Mouse (Mus musculus) embryonic facial prominence, embryonic 14.5 days (tissue): ENCODE measurements around the gene Swap70. TPM values are rescaled to one million over a fixed set of nuclear protein-coding genes. Genes with fewer than 3 reads are reported as not detected.
A peak's percentile ranks its signal among the peaks of the same experiment; 100 is the strongest.

Experiments
- ATAC-seq: fragments of 200-750 bp; cut with Nextera tagmentation; 2 replicates; pipeline ENCODE4 v1.8.0; 2017; ENCODE audit warnings: low read depth, moderate number of reproducible peaks, moderate TSS enrichment
- DNase-seq: peaks from one replicate; pipeline ENCODE4 v3.0.0-alpha.2; 2015; ENCODE audit warnings: low spot score
- H3K27ac ChIP-seq: fragments of 300-500 bp; sonication (generic); replicated peaks from 2 replicates; pipeline ENCODE4 v1.5.1; 2014; ENCODE audit warnings: low read depth, mild to moderate bottlenecking, low read length, moderate library complexity
- H3K27me3 ChIP-seq: fragments of 300-500 bp; sonication (generic); replicated peaks from 2 replicates; pipeline ENCODE4 v1.6.1; 2014; ENCODE audit warnings: low read length; ENCODE audit not compliant: control insufficient read depth, insufficient read depth
- H3K36me3 ChIP-seq: fragments of 300-500 bp; sonication (generic); 2 replicates; pipeline ENCODE4 v1.6.1; 2014; ENCODE audit warnings: low read length, mixed read lengths; ENCODE audit not compliant: control insufficient read depth, insufficient read depth
- H3K4me1 ChIP-seq: fragments of 300-500 bp; sonication (generic); 2 replicates; pipeline ENCODE4 v1.6.1; 2014; ENCODE audit warnings: antibody characterized with exemption, low read length; ENCODE audit not compliant: control insufficient read depth, insufficient read depth
- H3K4me2 ChIP-seq: fragments of 300-500 bp; sonication (generic); 2 replicates; pipeline ENCODE4 v1.6.1; 2014; ENCODE audit warnings: low read depth, mild to moderate bottlenecking, low read length, moderate library complexity, mixed read lengths
- H3K4me3 ChIP-seq: fragments of 300-500 bp; sonication (generic); 2 replicates; pipeline ENCODE4 v1.5.1; 2014; ENCODE audit warnings: low read depth, mild to moderate bottlenecking, low read length
- H3K9ac ChIP-seq: fragments of 300-500 bp; sonication (generic); 2 replicates; pipeline ENCODE4 v1.6.1; 2014; ENCODE audit warnings: low read depth, mild to moderate bottlenecking, low read length, moderate library complexity, mixed read lengths
- H3K9me3 ChIP-seq: fragments of 300-500 bp; sonication (generic); 2 replicates; pipeline ENCODE4 v1.6.1; 2016; ENCODE audit warnings: low read length; ENCODE audit not compliant: control insufficient read depth
- WGBS: fragments of 180-500 bp; shearing (Covaris S2); extraction: QIAGEN DNeasy Blood & Tissue Kit; methylation state at CpG from one replicate; pipeline ENCODE4 v1.1.7; 2014; 5-methylcytosine and 5-hydroxymethylcytosine counted together
- polyA plus RNA-seq: library from polyadenylated mRNA; unstranded; fragments of >200 nt; fragmentation: Nextera tagmentation; extraction: Ambion mirVana; gene quantifications from 2 replicates; pipeline ENCODE4 v1.2.1, GENCODE M21; 2014

Gene Swap70
- polyA plus RNA-seq = 29.1 and 29.2 TPM in 2 replicates

DNA sequence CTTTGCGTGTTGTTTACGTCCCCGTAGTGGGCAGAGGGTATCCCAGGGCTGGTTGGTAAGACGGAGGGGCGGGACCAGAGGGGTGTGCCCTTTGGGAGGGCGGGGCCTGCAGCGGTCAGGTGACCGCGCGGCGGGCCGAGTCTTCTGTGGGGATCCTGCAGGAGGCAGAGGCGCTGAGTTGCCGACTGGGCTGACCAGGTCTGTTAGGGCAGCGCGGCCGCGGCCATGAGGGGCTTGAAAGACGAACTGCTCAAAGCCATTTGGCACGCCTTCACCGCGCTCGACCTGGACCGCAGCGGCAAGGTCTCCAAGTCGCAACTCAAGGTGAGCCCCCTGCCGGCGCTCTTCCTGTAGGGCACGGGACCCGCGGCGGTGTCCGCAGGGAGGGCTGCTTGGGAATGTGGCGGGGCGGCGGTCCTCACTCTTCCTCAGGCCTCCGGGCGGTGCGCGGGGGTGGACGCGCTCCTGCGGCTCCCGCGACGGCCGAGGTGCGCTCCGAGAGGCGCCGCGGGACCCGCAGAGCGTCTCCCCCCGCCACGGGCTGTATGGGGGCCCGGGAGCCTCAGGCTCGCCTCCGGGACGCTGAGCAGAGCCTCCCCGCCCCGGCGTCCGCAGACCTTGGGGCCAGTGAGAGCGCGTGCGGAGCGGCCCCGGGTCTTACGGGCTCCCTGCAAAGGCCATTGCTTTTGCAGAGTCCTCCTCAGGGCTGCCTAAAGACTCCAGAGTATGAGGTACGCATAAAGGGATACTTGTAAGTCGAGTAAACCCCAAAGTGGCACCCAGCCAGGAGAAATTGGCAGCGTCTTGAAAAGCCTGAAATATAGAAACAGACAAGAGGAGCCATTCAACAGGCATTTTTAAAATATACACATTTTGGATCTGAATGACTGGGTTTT is at the start of gene Swap70:
Gene Swap70, plus strand, starts transcription at position 126 of the 896 bp plus-strand sequence.
- ATAC-seq (peak; percentile 98), DNase-seq (peak; percentile 96)
- H3K4me3 ChIP-seq = peak within 1 kb of the TSS; percentile 93
- H3K36me3 ChIP-seq = peaks cover 10% of the 10 kb centered on the region
- no peaks in the 10 kb centered on the region for H3K9me3 ChIP-seq
- WGBS = 1% methylated on average over 52 of the region's 73 CpGs
- H3K27ac ChIP-seq = peak within 1 kb of the TSS; percentile 94
- no peaks in the 10 kb centered on the region for H3K27me3 ChIP-seq
- H3K4me2 ChIP-seq = peak within 1 kb of the TSS; percentile 71
- peaks cover 12% of the 10 kb centered on the region for H3K4me1 ChIP-seq
- H3K9ac ChIP-seq = peak within 1 kb of the TSS; percentile 95

DNA sequence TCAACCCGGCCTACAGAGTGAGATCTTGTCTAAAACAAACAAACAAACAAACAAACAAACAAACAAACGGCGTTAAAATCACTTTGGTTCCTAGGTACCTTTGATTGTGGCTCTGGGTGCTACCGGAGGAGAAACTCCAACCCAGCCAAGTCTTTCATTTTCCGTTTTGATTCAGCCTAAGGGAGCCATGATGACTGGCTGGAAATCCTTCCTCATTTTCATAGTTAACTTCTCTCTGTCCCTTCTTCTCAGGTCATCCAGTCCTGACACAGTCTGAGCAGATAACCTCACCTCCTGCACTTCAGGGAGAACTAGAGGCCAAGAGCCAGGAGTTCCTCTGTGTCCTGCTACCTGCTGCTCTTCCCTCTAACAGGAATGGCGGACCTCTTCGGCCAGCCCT is 42.3 kb upstream of the Swap70 start:
- no peaks in the 10 kb centered on the region for H3K4me1 ChIP-seq
- H3K4me2 ChIP-seq = no peak overlapping the region
- H3K27ac ChIP-seq = no peak overlapping the region
- no peaks in the 10 kb centered on the region for H3K36me3 ChIP-seq
- H3K9ac ChIP-seq = no peak overlapping the region
- no peaks in the 10 kb centered on the region for H3K27me3 ChIP-seq
- WGBS = 88% methylated on average over 7 of the region's 7 CpGs
- no peaks in the 10 kb centered on the region for H3K9me3 ChIP-seq
- DNase-seq (no peak), ATAC-seq (no peak)
- no peak overlapping the region for H3K4me3 ChIP-seq

DNA sequence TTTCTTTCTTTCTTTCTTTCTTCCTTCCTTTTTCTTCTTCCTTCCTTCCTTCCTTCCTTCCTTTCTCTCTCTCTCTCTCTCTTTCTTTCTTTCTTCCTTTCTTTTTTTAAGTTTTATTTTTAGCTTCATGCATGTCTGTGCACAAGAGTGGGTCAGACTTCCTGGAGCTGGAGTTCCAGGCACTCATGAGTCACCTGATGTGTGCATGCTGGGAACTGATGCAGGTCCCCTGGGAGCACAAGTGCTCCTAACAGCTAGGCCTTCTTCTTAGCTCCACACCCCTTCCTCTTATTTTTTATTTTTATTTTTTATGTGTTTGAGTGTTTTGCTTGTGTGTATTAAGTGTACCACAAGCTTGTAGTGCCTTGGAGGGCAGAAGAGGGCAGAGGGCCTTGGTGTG is 40.9 kb upstream of the Swap70 start:
- no peak for DNase-seq
- no peaks in the 10 kb centered on the region for H3K4me1 ChIP-seq
- H3K36me3 ChIP-seq = no peaks in the 10 kb centered on the region
- H3K4me2 ChIP-seq = no peak overlapping the region
- no peak overlapping the region for H3K4me3 ChIP-seq
- no peak for ATAC-seq
- no peaks in the 10 kb centered on the region for H3K27me3 ChIP-seq
- H3K9me3 ChIP-seq = no peaks in the 10 kb centered on the region
- no peak overlapping the region for H3K27ac ChIP-seq
- no peak overlapping the region for H3K9ac ChIP-seq

DNA sequence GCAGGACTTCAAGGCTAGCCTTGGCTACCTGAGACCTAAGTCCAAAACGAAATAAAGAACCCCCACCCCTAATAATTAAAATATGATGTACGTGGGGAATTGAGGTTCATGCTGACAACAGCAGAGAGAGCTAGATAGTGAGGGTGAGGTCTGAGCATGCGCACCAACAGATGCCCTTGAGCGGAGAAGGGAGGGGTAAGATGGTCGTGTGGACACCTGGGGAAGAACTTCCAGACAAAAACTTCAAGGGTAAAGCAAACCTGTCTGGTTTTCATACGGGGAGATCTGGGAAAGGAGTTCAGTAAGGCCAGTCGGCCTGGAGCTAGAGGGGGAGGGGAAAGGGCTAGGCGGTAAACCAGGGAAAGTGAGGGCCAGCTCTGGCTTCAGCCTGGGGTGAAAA is 40.1 kb upstream of the Swap70 start:
- WGBS = 57% methylated on average over 8 of the region's 8 CpGs

DNA sequence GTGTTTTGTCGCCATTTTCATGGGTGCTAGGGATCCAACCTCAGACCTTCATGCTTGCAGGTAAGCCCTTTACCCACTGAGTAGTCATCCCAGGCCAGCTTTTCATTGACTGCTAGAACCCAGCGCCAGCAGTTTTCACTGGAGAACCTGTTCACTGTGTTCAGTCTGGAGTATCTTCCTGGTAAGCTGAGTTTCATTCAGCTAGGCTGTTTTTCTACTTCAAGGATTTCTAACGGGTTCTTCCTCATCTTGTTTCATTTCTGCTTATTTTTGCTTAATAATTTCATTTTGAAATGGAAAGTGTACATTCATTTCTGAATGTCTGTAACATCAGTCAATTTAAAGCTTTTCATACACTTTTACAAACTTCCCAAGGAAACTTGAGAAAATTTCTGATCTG is 36.9 kb upstream of the Swap70 start:
- Histone ChIP-seq H3K27ac (no peak overlapping the region), H3K4me1 (no peaks in the 10 kb centered on the region), H3K4me3 (no peak overlapping the region), H3K9ac (no peak overlapping the region), H3K36me3 (no peaks in the 10 kb centered on the region), H3K9me3 (no peaks in the 10 kb centered on the region), H3K4me2 (no peak overlapping the region), H3K27me3 (no peaks in the 10 kb centered on the region)
- WGBS = 83% methylated on average over 3 of the region's 3 CpGs
- no peak for ATAC-seq
- DNase-seq = no peak

More for the DNA sequence above, 40.1 kb upstream of the Swap70 start:
- no peaks in the 10 kb centered on the region for H3K9me3 ChIP-seq
- H3K27ac ChIP-seq = no peak overlapping the region
- H3K4me2 ChIP-seq = no peak overlapping the region
- H3K4me3 ChIP-seq = no peak overlapping the region
- no peaks in the 10 kb centered on the region for H3K36me3 ChIP-seq
- no peaks in the 10 kb centered on the region for H3K4me1 ChIP-seq
- no peaks in the 10 kb centered on the region for H3K27me3 ChIP-seq
- ATAC-seq (no peak), DNase-seq (no peak)
- H3K9ac ChIP-seq = no peak overlapping the region

DNA sequence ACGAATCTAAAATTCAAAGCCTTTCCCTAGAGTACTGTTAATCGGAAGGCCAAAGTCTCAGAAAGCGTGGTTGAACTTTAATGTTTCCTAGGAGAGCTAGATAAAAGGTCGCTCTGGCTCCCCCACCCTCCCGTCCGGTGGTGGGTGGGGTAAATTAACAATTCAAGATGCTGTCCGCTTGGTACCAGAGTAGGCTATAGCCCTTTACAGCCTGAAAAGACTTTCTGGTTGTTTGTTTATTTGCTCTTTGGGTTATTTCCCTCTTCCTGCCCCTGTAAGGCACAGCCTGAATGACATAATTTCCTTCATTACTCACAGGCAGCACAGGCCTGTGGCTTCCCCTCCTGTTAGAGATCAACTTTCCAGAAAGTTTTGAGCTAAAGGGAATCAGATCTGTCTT is 31.6 kb upstream of the Swap70 start:
- DNase-seq (peak; percentile 15), ATAC-seq (no peak)
- Histone ChIP-seq H3K4me1 (no peaks in the 10 kb centered on the region), H3K27me3 (no peaks in the 10 kb centered on the region), H3K9ac (no peak overlapping the region), H3K4me2 (no peak overlapping the region), H3K9me3 (no peaks in the 10 kb centered on the region), H3K27ac (no peak overlapping the region), H3K36me3 (no peaks in the 10 kb centered on the region), H3K4me3 (no peak overlapping the region)
- WGBS = 54% methylated on average over 7 of the region's 7 CpGs

DNA sequence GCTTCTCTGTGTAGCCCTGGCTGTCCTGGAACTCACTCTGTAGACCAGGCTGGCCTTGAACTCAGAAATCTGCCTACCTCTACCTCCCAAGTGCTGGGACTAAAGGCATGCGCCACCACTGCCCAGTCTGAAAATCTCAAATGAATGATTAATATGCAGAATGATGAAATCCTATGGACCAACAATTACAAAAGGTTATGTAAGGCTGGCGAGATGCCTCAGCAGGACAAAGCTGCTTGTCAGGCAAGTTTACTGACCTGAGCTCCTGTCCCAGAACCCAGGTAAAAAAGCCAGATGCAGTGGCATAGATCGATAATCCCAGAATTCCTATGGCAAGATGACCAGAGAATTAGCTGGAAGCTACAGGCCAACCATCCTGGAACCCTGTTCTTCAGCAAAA is 28.3 kb upstream of the Swap70 start:
- Histone ChIP-seq H3K36me3 (no peaks in the 10 kb centered on the region), H3K9me3 (no peaks in the 10 kb centered on the region), H3K27me3 (no peaks in the 10 kb centered on the region), H3K4me3 (no peak overlapping the region), H3K4me1 (no peaks in the 10 kb centered on the region), H3K4me2 (no peak overlapping the region), H3K9ac (no peak overlapping the region), H3K27ac (no peak overlapping the region)
- ATAC-seq (no peak), DNase-seq (no peak)
- 91% methylated on average over 3 of the region's 3 CpGs for WGBS

DNA sequence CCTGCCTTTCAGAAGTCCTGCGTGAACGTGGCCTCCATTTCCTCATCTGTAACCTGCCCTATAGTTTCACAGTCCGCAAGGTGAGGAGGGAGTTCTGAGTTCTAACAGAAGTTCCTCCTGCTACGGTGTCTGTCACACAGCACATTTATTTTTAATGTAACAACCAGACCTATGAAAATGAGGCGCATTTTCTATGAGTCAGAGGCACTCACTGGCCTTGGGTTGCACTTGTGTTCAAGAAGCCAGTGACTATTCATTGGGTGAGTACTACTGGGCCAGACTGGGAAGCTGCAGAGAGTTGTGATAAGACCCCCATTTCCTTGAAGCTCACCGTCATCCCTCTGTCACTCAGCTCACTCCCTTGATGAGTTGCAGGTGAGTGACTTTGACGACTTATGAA is 24.3 kb upstream of the Swap70 start:
- no peak for DNase-seq
- ATAC-seq = no peak
- H3K9me3 ChIP-seq = no peaks in the 10 kb centered on the region
- 81% methylated on average over 7 of the region's 7 CpGs for WGBS
- no peaks in the 10 kb centered on the region for H3K27me3 ChIP-seq
- H3K4me2 ChIP-seq = no peak overlapping the region
- no peak overlapping the region for H3K27ac ChIP-seq
- H3K4me1 ChIP-seq = no peaks in the 10 kb centered on the region
- no peaks in the 10 kb centered on the region for H3K36me3 ChIP-seq
- no peak overlapping the region for H3K4me3 ChIP-seq
- H3K9ac ChIP-seq = no peak overlapping the region

DNA sequence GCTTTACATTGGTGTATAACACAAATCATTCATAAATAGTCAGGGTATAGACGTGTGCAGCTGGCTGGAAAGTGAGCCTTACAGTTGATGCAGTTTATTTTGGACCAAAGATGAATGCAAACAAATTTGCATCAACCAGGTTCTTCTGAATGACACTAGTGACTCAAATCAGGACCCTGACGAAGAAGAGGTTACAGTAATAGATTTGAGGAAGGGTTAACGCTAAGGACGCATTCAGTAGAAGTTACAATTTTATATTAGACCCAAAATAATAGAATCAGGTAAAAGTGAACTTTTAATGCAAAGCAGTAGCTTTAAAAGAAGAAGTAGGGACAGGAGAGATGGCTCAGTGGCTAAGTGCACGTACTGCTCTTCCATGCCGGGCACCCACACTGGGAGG is 19.6 kb upstream of the Swap70 start:
- H3K4me3 ChIP-seq = no peak overlapping the region
- no peaks in the 10 kb centered on the region for H3K4me1 ChIP-seq
- H3K27me3 ChIP-seq = no peaks in the 10 kb centered on the region
- H3K9me3 ChIP-seq = peaks cover 12% of the 10 kb centered on the region
- DNase-seq (no peak), ATAC-seq (no peak)
- 92% methylated on average over 6 of the region's 6 CpGs for WGBS
- H3K9ac ChIP-seq = no peak overlapping the region
- no peak overlapping the region for H3K27ac ChIP-seq
- no peaks in the 10 kb centered on the region for H3K36me3 ChIP-seq
- H3K4me2 ChIP-seq = no peak overlapping the region
